Mouse (Mus musculus): ENCODE data around the gene Runx1.

GRCm38 (mm10) chr16:92786276-92786882 lies 39.6 kb downstream of the Runx1 start:
- TF ChIP-seq GATA1 (IDR thresholded peaks at IDR 0.05; ENCODE audit: borderline replicate concordance, low read length), result no peak
- TF ChIP-seq FLI1 (IDR thresholded peaks at IDR 0.05; ENCODE audit: low read length), result no peak

Data from megakaryocyte, embryonic 14.5 days (primary cell).